Mouse (Mus musculus) spleen, postnatal 4 days (tissue): ENCODE data around the gene Map3k4.
A peak's percentile ranks its signal among the peaks of the same experiment; 100 is the strongest.

Experiments
- DNase-seq, 2 experiments: peaks; one replicate each; pipeline ENCODE4 v3.0.0; 2022; ENCODE audit warnings: low spot score in 2 of 2

Gene Map3k4

DNA sequence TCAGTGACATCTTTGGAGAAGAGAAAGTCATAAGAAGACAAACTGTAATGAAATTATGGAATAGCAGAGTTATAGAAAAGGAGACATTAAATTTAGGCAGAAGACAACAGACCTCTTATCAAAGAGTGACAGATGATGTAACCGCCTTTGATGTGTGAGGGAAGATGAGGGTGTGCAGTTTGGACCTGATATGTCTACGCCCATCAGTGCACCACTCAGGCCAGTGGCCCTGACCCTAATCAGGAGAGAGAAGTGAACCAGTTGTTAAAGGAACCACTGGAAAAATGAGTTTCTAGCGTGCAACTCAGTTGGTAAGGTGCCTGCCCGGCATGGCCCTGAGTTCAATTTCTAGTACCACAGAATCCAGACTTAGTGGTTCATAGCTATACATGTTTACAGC, 132.7 kb downstream of the Map3k4 start:
- peak in 1 of 2 experiments; percentile 61 for DNase-seq

- no peak for DNase-seq
Observed at GRCm38 (mm10) chr17:12184283-12184682, 134.3 kb downstream of the Map3k4 start.

GRCm38 (mm10) chr17:12182702-12183485, 135.7 kb downstream of the Map3k4 start:
- peak in 1 of 2 experiments; percentile 63 for DNase-seq

- no peak for DNase-seq
Observed at GRCm38 (mm10) chr17:12179766-12180165, 138.8 kb downstream of the Map3k4 start.

GRCm38 (mm10) chr17:12179339-12179738, 139.3 kb downstream of the Map3k4 start:
- no peak for DNase-seq
